Mouse (Mus musculus) heart, postnatal 14 days (tissue): ENCODE measurements at regions not wholly inside any gene's neighbourhood (a gene's known extent, or its start where the extent isn't known, plus 50 kb on each side); places are given as distances from the start of the nearest gene placed in this dataset.
A peak's percentile ranks its signal among the peaks of the same experiment; 100 is the strongest.

Source experiments
- DNase-seq, 2 experiments: peaks; one replicate each; pipeline ENCODE4 v3.0.0; 2021 to 2022
- intact Hi-C: fragments of 180-260 bp; cut with DNase I; formaldehyde crosslinking; loops from one replicate; pipeline ENCODE4 v1.15.1; 2025

- intact Hi-C loops = no loop called here
- DNase-seq = no peak
Measured at GRCm38 (mm10) chr9:41768316-41768715, 355.8 kb downstream of the Sorl1 start.

GRCm38 (mm10) chr9:41766533-41766920 is 357.6 kb downstream of the Sorl1 start:
- peak; percentile 80 to 83 for DNase-seq
- intact Hi-C loops = no loop called here

- DNase-seq = no peak
Measured at GRCm38 (mm10) chr9:41765816-41766532, 358.1 kb downstream of the Sorl1 start.

DNA sequence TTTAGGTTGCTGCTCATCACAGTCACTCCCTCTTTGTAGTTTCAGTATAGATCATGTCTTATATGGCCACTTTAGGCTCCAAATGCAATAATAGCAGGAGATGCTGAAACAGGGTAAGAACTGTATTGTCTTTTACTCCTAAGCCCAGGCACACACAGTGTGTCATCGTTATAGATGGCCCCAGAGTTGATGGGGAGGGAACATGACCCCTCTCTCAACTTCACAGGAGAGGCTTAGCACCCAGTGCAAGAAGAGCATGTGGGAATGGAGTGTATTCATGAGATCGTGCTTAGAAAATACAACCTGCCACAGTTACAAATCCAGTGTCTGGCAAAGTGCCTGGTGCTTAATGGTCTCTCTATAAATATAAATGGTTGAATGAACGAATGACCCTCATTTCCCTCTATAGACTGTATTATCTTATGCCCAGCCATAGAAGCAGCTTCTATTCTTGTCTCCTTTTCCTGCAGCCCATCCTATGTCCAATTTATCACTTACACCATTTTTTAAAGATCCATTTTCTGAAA is 363.0 kb downstream of the Sorl1 start:
- intact Hi-C loops = no loop called here
- no peak for DNase-seq

More at GRCm38 (mm10) chr9:41765816-41766532, 358.1 kb downstream of the Sorl1 start:
- intact Hi-C loops = no loop called here

GRCm38 (mm10) chr9:41754434-41755002 is 369.6 kb downstream of the Sorl1 start:
- intact Hi-C loops = no loop called here
- no peak for DNase-seq

- no peak for DNase-seq
- intact Hi-C loops = no loop called here
Measured at GRCm38 (mm10) chr9:41745979-41746647, 378.0 kb downstream of the Sorl1 start.

GRCm38 (mm10) chr9:41741500-41741899 is 382.6 kb downstream of the Sorl1 start:
- intact Hi-C loops = no loop called here
- no peak for DNase-seq

- no peak for DNase-seq
- intact Hi-C loops = no loop called here
Measured at GRCm38 (mm10) chr9:41740536-41740935, 383.6 kb downstream of the Sorl1 start.

DNA sequence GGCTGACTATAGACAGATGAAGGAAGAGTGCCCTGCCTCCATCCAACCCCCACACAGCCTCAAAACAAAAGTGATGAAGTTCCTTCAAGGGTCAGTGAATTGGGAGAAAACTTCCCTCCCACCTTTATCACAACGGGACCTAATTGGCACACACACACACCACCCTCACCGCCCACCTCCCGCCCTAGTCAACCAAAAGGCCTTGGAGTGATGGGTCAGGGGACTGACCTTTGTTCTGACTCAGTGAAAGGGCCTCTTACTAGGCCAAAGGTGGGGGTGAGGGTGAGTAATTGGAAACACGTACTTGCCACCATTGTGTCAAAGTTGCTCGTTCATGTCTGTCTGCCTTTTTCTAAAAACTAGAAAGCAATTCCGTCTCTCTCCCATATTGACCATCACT is 386.4 kb downstream of the Sorl1 start:
- no peak for DNase-seq
- intact Hi-C loops = loop anchor here (5.0 kb wide), 1 partner anchor 215 kb away; no protein-coding TSS in a partner anchor

- intact Hi-C loops = loop anchor here (5.0 kb wide), 1 partner anchor 215 kb away; no protein-coding TSS in a partner anchor
- no peak for DNase-seq
Measured at GRCm38 (mm10) chr9:41736881-41737280, 387.2 kb downstream of the Sorl1 start.

- intact Hi-C loops = loop anchor here (5.0 kb wide), 1 partner anchor 216 kb away; no protein-coding TSS in a partner anchor
- no peak for DNase-seq
Measured at GRCm38 (mm10) chr9:41736234-41736859, 387.8 kb downstream of the Sorl1 start.

DNA sequence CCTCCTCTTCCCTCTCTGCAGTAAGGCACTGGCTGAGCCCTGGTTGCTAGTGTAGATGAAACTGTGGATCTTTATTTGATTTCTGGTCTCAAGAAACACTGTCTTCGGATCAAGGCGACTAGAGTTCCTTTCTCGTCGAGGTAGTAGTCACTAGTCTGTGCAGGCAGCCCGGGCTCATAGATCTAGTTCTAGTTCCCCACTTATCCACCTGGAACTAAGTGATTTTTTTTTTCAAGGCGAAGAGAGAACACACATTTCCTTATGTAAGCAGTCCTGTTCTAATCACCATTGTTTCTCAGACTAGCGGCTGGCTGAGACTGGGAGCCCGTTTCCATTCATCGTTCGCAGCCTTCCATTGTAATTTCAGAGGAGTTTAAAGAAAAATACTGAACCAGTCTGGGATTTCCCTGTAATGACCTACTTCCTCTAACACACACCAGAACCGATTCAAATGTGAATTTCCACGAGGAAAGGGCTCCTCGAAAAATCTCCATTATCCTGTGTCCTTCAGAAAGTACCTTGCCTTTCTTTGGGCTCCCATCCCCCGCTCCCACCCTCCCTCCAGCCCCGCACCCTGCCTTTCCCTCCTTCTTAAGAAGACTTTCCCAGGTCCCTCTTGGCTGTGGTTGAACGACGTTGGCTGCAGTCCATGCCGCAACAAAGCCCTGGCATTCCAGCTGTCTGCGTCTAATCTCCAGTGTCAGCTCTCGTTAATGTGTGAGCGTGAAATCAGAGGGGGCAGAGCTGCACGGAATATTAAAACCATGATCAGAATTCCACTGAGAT is 388.5 kb downstream of the Sorl1 start:
- intact Hi-C loops = loop anchor here (5.0 kb wide), 1 partner anchor 217 kb away; no protein-coding TSS in a partner anchor
- DNase-seq = peak; percentile 29 to 37

DNA sequence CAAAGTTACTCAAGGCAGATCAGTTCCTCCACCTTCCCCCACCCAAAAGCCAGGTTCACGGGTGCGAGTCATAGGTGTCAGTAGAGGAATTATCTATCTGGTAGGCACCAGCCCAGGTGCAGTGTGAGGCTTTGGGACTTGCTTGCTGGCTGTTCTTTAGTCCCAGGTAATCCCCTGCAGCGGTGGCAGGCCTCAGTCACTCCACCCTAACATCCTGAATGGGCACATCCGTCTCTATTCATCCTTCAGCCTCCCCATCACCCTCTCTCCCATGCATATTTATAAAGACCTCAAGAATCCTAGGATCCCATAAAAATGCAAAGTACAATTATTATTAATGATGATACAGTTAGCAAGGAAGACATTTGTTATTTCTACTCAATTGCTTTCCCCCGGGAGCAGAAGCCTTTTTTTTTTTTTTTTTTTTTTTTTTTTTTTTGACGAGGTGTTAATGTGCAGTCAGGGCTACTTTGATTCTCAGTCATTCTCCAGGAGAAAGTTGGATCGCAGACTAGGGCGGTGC is 389.1 kb downstream of the Sorl1 start:
- no peak for DNase-seq
- intact Hi-C loops = loop anchor here (5.0 kb wide), 1 partner anchor 217 kb away; no protein-coding TSS in a partner anchor

DNA sequence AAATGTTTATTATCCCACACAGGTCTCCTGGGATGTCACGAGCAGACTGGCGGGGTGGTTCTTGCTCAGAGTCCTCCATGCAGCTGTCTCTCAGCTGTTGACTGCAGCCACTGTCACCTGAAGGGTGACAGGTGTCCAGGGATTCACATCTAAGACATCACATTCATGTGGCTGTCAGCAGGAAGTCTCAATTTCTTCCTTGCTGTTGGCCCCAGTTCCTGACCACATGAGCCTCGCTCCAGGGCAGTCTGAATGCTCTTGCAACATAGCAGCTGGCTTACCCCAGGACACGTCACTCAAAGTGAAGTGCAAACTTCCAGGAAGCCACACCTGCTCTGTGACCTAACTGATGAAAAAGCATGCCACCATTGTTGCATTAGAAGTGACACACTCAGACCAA is 402.5 kb downstream of the Sorl1 start:
- DNase-seq = no peak
- intact Hi-C loops = no loop called here

- peak; percentile 21 to 42 for DNase-seq
- intact Hi-C loops = no loop called here
Measured at GRCm38 (mm10) chr9:41715231-41715630, 408.9 kb downstream of the Sorl1 start.

DNA sequence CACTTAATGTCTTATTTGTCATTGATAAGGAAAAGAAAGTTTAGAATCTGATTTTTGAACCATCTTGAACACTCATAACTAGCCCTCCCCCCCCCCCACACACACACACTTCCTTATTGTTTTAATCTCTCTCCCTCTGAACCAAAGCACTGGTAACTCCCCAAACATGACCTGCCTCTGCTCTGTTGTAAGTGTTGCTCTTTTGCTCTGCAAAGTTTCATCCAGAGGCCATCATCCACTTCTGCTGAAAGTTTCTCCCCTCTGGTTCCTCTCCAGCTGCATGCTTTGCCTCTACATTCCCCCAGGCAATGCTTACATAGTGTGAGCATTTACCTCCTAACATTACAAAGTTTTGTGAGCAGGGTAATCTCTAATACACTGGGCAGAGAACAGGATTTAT is 418.1 kb downstream of the Sorl1 start:
- DNase-seq = no peak

GRCm38 (mm10) chr9:41705461-41705903 is 418.6 kb downstream of the Sorl1 start:
- intact Hi-C loops = no loop called here
- DNase-seq = no peak

More for the DNA sequence above, 418.1 kb downstream of the Sorl1 start:
- intact Hi-C loops = no loop called here

- no peak for DNase-seq
- intact Hi-C loops = no loop called here
Measured at GRCm38 (mm10) chr9:41703091-41703490, 421.0 kb downstream of the Sorl1 start.

DNA sequence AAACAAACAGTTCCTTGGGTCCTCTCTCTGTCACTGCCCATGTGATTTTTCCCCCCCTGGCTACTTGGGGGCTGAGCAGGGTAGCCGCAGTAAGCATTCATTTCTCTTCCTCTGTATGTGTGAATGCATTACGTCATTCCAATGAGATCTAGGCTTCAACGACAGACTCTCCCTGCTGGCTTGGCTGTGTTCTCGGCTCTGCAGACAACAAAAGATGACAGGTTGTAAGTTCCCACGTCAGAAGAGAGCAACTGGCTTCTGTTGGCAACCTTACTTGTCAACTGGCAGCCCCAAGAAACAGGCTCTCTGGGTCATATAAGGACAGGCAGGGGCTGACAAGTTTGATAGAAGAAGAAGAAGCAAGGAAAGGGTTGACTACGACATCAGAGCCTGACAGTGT is 423.4 kb downstream of the Sorl1 start:
- no peak for DNase-seq
- intact Hi-C loops = no loop called here

GRCm38 (mm10) chr9:41699031-41699430 is 425.1 kb downstream of the Sorl1 start:
- no peak for DNase-seq
- intact Hi-C loops = no loop called here
